Mouse (Mus musculus) liver, embryonic 14.5 days (tissue): ENCODE data around the gene Med17. TPM values are rescaled to one million over a fixed set of nuclear protein-coding genes. Genes with fewer than 3 reads are reported as not detected.

Experiments used
- ATAC-seq: fragments of 200-750 bp; cut with Nextera tagmentation; 2 replicates; pipeline ENCODE4 v1.8.0; 2017; ENCODE audit warnings: moderate number of reproducible peaks, mild to moderate bottlenecking, moderate library complexity; ENCODE audit not compliant: insufficient read depth
- DNase-seq, 3 experiments: peaks; one replicate each; pipeline ENCODE4 v3.0.0-alpha.2; 2012 to 2013; ENCODE audit warnings: low read depth in 3 of 3, low spot score in 3 of 3
- H3K27ac ChIP-seq: fragments of 300-500 bp; sonication (generic); 2 replicates; pipeline ENCODE4 v1.5.1; 2014; ENCODE audit warnings: moderate library complexity, mild to moderate bottlenecking, control low read depth, inconsistent platforms
- H3K27me3 ChIP-seq: fragments of 300-500 bp; sonication (generic); 2 replicates; pipeline ENCODE4 v1.6.1; 2014; ENCODE audit warnings: mild to moderate bottlenecking, low read length, moderate library complexity; ENCODE audit not compliant: control insufficient read depth, insufficient read depth
- H3K36me3 ChIP-seq: fragments of 300-500 bp; sonication (generic); replicated peaks from 2 replicates; pipeline ENCODE4 v1.6.1; 2014; ENCODE audit warnings: low read depth; ENCODE audit not compliant: control insufficient read depth, insufficient read depth
- H3K4me1 ChIP-seq, 2 experiments: fragments of 200-500 bp in 1 of 2; fragments of 300-500 bp in 1 of 2; sonication (generic) in 1 of 2; replicated peaks; 2 replicates each; pipeline ENCODE4 v1.6.1; 2012 to 2014; ENCODE audit warnings: antibody characterized with exemption in 1 of 2, inconsistent platforms in 1 of 2, low read length in 1 of 2; ENCODE audit not compliant: control insufficient read depth in 2 of 2, insufficient read depth in 2 of 2
- H3K4me2 ChIP-seq: fragments of 300-500 bp; sonication (generic); 2 replicates; pipeline ENCODE4 v1.6.1; 2014; ENCODE audit warnings: low read depth, mild to moderate bottlenecking, control low read depth, moderate library complexity
- H3K4me3 ChIP-seq, 2 experiments: fragments of 200-500 bp in 1 of 2; fragments of 300-500 bp in 1 of 2; sonication (generic) in 1 of 2; 2 replicates each; pipeline ENCODE4 v1.5.1; 2012 to 2014; ENCODE audit warnings: low read depth in 2 of 2, low read length in 2 of 2, mild to moderate bottlenecking in 2 of 2, control low read depth in 1 of 2, inconsistent platforms in 1 of 2, moderate library complexity in 1 of 2; ENCODE audit not compliant: insufficient read depth in 1 of 2
- H3K9ac ChIP-seq: fragments of 300-500 bp; sonication (generic); replicated peaks from 2 replicates; pipeline ENCODE4 v1.6.1; 2014; ENCODE audit warnings: mild to moderate bottlenecking, control low read depth, moderate library complexity
- H3K9me3 ChIP-seq: fragments of 300-500 bp; sonication (generic); 2 replicates; pipeline ENCODE4 v1.6.1; 2016; ENCODE audit warnings: low read length, mixed read lengths; ENCODE audit not compliant: control insufficient read depth
- CTCF ChIP-seq: IDR thresholded peaks from 2 replicates; pipeline ENCODE4 v1.5.1; 2016; ENCODE audit warnings: antibody characterized with exemption, low read depth, control low read depth
- EP300 ChIP-seq: IDR thresholded peaks from 2 replicates; pipeline ENCODE4 v1.6.1; 2016; ENCODE audit warnings: antibody characterized with exemption, low read depth
- WGBS: fragments of 180-500 bp; shearing (Covaris S2); extraction: QIAGEN DNeasy Blood & Tissue Kit; methylation state at CpG from one replicate; pipeline ENCODE4 v1.1.7; 2014; ENCODE audit not compliant: insufficient replicate concordance; 5-methylcytosine and 5-hydroxymethylcytosine counted together
- polyA plus RNA-seq, 2 experiments: library from polyadenylated mRNA; depleted of rRNA in 1 of 2; stranded (reverse) in 1 of 2; unstranded in 1 of 2; fragments of >200 nt; fragmentation: Nextera tagmentation in 1 of 2; extraction: Ambion mirVana in 1 of 2; gene quantifications; 2 replicates each; pipeline versions ENCODE4 v1.2.1 to v1.2.3; 2012 to 2014

The Med17 gene
- polyA plus RNA-seq, 2 experiments, result 15.0 to 17.2 TPM

DNA sequence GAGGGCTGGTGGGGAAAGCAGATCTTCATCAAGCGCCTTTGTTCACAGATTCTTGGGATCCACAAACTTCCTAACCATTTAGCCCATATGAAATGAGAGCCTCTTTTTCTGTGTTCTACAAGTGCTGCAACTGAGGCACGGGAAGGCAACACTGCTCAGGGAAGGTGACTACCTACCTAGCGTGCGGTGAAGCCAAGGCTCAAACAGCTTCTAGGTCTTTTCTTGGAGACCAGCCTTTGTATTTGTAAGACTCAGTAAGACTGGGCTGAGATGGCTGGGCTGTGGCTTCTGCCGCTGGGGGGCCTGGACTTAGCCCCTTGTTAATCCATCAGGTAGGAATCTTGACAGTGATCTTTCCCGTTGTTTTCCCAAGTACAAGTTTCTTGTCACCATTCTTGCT, 39.7 kb downstream of the Med17 start:
- TF ChIP-seq EP300 (no peak), CTCF (no peak)
- no peaks in the 10 kb centered on the region; the same call in none of the 2 replicates for H3K27me3 ChIP-seq
- H3K36me3 ChIP-seq, result no peaks in the 10 kb centered on the region
- H3K4me3 ChIP-seq, result no peak overlapping the region
- 71% methylated on average over 6 of the region's 6 CpGs for WGBS
- H3K4me1 ChIP-seq, result peaks cover 0 to 2% of the 10 kb centered on the region in 2 experiments; a peak in 1 of 4 replicates
- H3K4me2 ChIP-seq, result no peak overlapping the region
- no peak for DNase-seq
- no peak for ATAC-seq
- no peaks in the 10 kb centered on the region for H3K9me3 ChIP-seq
- no peak overlapping the region for H3K27ac ChIP-seq
- no peak overlapping the region for H3K9ac ChIP-seq

DNA sequence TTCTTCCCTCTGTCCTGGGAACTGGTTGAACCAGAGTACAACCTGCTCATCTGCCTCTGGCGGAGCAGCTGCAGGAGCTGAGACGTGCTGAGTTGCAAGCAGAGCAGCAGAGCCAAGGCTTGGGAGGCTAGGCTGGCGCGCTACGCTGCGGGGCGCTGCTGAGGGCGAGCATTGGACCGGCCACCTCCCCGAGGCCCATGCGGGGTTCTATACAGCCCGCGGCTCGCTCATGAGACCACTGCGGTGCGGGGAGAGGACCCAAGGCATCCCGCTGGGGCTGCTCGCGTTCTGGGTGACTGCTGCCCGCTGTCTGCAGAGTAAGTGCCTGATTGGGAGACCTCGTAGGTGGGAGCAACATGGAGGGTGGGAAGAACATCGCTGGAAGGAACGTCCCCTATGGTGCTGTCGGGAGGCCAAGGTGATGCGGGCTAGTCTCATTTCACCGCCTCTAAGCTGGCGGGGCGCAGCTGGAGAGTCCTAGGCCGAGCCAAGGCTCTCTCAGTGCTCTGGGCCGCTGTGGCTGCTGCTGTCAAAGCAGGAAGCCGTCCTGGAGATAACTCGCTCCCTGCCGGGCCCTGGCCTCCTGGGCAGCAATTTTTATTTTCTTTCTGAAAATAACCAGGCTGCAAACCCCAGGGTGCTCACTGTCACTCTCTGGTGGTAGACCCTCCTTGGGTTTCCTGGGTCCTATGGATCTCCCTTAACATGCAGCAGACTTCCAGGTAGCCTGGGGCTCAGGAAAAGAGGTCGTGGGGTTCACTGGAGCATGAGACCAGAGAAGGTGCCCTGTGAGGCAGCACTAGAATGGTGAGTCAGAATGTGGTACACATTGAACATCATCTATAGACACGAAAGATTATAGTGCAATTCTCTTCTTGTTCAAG, 40.4 kb downstream of the Med17 start, which contains the start of gene Vstm5:
Gene Vstm5 (plus strand): TSS at position 4 of the 884 bp plus-strand sequence.
- H3K9me3 ChIP-seq, result no peaks in the 10 kb centered on the region
- no peaks in the 10 kb centered on the region; the same call in none of the 2 replicates for H3K27me3 ChIP-seq
- peaks cover 0 to 2% of the 10 kb centered on the region in 2 experiments; a peak in 1 of 4 replicates for H3K4me1 ChIP-seq
- H3K9ac ChIP-seq, result no peak within 1 kb of the TSS; the same call in 1 of the 2 replicates
- H3K27ac ChIP-seq, result no peak within 1 kb of the TSS
- DNase-seq (no peak), ATAC-seq (peak; percentile 57; the same call in 1 of the 2 replicates)
- H3K4me2 ChIP-seq, result peak within 1 kb of the TSS; percentile 61
- WGBS, result 3% methylated on average over 35 of the region's 35 CpGs
- H3K36me3 ChIP-seq, result no peaks in the 10 kb centered on the region
- TF ChIP-seq EP300, result no peak
- 0 out of 2 replicates have a peak, but pooled peaks have one; percentile 30 for TF ChIP-seq CTCF
- peak within 1 kb of the TSS; percentile 33 to 37 for H3K4me3 ChIP-seq

DNA sequence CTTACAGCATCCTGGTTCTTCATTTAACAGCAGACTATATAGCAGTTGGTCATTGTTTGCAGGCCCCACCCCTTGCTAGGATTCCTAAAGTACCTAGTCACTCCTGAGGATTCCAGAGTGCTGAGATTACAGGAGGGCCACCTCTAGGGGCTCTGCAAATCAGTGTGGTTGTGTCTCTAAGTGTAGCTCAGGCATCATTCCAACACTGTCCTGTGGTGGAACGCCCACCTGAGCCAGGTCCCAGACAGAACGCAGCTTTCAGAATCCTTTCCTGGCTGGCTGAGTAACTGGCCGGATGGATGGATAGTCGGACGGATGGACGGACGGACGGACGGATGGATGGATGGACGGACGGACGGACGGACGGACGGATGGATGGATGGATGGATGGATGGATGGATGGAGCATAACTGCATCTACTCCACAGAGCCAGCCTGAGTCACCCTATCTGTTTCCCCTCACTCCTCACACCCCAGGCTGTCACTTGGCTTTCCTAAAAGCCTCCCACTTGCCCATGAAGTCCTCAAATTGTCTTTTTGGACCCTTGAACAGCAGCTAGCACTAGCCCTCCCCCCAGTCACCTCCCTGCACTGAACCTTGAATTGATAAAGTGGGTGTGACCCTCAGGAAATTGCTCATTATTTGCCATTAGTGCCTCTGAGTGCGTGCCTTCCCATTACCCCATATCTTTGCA, 41.3 kb downstream of the Med17 start:
- no peaks in the 10 kb centered on the region; the same call in none of the 2 replicates for H3K27me3 ChIP-seq
- H3K4me2 ChIP-seq, result peak overlapping the region; percentile 61
- H3K4me3 ChIP-seq, result peak overlapping the region; percentile 33 to 37; a peak in 1 of 4 replicates
- no peaks in the 10 kb centered on the region for H3K36me3 ChIP-seq
- no peak for DNase-seq
- no peak for ATAC-seq
- no peaks in the 10 kb centered on the region for H3K9me3 ChIP-seq
- H3K27ac ChIP-seq, result no peak overlapping the region
- peaks cover 0 to 2% of the 10 kb centered on the region in 2 experiments; a peak in 1 of 4 replicates for H3K4me1 ChIP-seq
- TF ChIP-seq CTCF, result no peak
- no peak for TF ChIP-seq EP300
- 66% methylated on average over 16 of the region's 16 CpGs for WGBS
- no peak overlapping the region for H3K9ac ChIP-seq

DNA sequence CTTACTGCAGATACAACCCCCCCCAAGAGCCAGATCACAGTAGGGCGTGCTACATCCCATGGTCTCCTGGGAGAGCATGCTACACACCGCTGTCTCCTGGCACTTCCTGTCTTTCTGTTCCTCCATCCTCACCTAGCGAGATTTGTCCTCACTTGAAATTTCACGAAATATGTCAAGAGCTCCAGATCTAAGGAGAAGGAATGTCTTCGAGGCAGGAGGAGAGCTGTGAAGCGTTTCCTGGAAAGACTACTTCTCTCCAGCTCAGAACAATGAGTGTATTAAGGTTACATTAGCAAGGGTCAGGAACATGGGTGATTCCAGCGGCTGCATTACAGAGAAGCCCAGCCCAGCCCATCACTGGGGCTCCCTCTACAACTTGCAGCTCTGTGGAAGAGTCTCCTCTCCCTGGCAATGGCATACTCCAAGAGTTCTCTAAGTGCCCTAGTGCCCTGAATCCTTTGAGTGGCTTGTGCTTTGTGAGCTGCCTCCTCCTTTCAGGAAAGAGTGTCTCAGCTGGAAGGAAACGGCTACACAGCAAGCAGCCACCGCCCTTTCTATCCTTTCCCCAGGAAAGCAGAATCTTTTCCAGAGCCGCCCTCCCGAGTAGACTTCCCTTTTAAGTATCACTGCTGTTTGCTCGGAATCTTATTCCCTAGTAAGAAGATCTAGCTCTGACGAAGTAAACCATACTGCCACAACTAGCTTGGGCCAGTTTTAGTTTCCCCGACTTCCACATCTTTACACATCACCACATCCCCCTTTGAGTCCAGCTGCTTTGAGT, 42.0 kb downstream of the Med17 start:
- Histone ChIP-seq H3K9me3 (no peaks in the 10 kb centered on the region), H3K4me2 (no peak overlapping the region), H3K36me3 (no peaks in the 10 kb centered on the region), H3K9ac (no peak overlapping the region), H3K4me1 (peaks cover 0 to 2% of the 10 kb centered on the region in 2 experiments; a peak in 1 of 4 replicates), H3K27me3 (no peaks in the 10 kb centered on the region; the same call in none of the 2 replicates), H3K4me3 (no peak overlapping the region), H3K27ac (no peak overlapping the region)
- TF ChIP-seq EP300 (no peak), CTCF (no peak)
- no peak for ATAC-seq
- no peak for DNase-seq
- 37% methylated on average over 14 of the region's 14 CpGs for WGBS
